Mouse (Mus musculus): ENCODE measurements around the gene Tmem120b.

DNA sequence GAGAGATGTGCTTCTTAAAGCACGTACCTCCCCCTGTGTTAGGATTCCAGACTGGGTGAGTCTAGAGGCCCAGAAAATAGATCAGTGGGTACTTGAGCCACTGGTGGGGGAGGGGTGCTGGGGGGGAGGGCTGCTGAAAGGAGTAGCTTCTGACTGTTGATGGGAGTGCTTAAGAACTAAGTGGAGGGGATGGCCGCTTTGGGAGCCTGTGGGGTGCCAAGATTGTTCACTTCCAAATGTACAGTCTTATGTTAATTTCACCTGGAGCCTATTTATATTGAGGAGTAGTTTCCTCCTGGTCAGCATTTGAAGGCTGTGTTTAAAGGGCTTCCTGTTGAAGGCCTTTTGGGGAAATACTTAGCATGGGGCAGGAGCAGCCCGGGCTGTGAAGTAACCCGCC is 89.8 kb downstream of the Tmem120b start:
- TF ChIP-seq GATA1 (IDR thresholded peaks at IDR 0.05; ENCODE audit: low read length): no peak
- no peak for TF ChIP-seq TAL1 (IDR thresholded peaks at IDR 0.05; ENCODE audit: low read length)
